Mouse (Mus musculus): ENCODE data around the gene Fam129c.

DNA sequence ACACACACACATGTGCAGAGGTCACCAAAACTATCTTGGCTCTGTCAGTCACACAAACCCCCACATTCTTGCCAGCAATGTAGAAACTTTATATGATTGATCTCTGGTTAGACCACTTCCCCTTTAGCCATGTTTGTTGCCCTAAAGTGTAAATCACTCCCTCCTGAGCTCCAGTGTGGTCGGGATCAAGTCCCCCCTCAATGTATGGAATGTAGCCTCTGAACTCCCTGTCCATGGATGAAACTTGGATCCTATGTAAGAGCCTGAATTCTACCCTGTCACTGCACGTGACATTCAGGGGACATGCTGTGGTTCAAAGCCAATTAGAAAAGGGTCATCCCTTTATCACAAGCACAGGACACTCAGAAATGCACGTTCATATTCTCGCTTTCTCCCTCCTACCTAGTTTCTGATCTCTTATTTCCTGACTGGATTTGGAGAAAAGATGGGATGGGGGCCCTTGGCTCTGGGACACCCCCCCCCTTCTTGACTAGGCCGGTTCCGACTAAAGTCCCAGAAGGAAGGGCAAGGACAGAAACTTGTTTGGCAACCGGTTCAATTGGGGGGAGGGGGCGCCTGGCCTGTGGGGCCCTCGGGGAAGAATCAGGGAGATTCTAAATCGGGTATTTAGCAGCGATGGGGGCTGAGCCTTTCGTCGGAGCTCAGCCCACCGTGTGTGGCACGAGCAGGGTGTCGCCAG lies 31.1 kb downstream of the Fam129c start:
- TF ChIP-seq CTCF (IDR thresholded peaks at IDR 0.05; ENCODE audit: extremely low read depth, insufficient read length, insufficient replicate concordance, low read depth, low read length) (no peak), POLR2A (IDR thresholded peaks at IDR 0.05; ENCODE audit: low read depth, low read length) (no peak)
